Mouse (Mus musculus): ENCODE data around the gene Map4k1. TPM values are rescaled to one million over a fixed set of nuclear protein-coding genes. Genes with fewer than 3 reads are reported as not detected.

Map4k1 gene
- polyA plus RNA-seq, 1 experiment from 2014 or later, result 6.3 TPM

DNA sequence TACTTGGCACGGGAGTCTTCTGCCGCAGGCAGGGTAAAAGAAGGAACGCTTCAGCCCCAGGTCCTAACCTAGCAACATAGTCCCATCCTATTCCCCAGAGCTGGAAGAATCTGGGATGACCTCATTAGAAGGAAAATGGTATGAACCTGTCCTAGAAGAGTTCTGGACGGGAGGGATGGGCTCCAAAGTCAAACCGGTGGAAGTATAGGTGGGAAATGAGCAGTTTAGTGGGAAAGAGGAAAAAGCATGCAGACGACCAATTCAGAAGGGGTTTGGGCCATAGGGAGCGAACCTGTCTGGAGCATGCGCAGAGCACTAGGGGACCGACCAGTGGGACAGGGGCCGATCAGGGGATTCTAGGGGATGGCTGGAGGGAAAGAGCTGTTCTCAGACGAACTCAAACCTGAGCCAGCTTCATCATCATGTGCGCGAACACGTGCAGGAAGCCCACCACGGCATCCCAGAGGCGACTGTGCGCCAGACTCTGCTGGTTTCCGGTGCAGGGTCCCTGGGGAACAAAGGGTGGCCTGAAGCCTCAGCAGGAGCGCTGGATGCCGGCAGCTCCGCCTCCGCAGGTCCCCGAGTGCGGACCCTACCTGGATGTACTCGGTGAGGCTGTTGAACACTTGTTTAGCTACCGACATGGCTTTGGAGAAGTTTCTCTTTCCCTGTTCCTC lies 58.3 kb downstream of the Map4k1 start:
- H3K27me3 ChIP-seq (replicated peaks), result 0 out of 2 replicates have a peak, but pooled peaks cover 3% of the 10 kb centered on the region
- peak overlapping the region; percentile 35 for H3K4me3 ChIP-seq (replicated peaks)
- H3K36me3 ChIP-seq, result no peaks in the 10 kb centered on the region
- ATAC-seq, result peak; percentile 63
- H3K9ac ChIP-seq, result peak overlapping the region; percentile 24
- no peak overlapping the region for H3K27ac ChIP-seq
- no peaks in the 10 kb centered on the region for H3K9me3 ChIP-seq
- under 1% methylated on average over 26 of the region's 26 CpGs for WGBS
- peak overlapping the region; percentile 85 for H3K4me2 ChIP-seq (replicated peaks)
- H3K4me1 ChIP-seq (replicated peaks), result peaks cover 28% of the 10 kb centered on the region

DNA sequence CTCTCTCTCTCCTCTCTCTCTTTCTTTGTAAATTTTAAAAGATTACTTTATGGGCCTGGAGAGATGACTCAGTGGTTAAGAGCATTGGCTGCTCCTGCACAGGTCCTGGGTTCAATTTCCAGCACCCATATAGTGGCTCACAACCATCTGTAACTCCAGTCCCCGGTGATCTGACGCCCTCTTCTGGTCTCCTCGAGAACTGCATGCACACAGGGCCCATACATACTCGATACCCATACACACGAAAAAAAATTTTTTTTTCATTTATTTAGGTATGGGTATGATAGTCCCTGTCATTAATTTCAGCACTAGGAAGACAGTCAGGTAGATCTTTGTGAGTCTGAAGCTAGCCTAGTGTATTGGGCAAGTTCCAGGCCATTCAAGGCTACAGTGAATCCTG lies 59.3 kb downstream of the Map4k1 start:
- no peak overlapping the region for H3K9ac ChIP-seq
- H3K4me3 ChIP-seq (replicated peaks), result no peak overlapping the region
- H3K36me3 ChIP-seq, result no peaks in the 10 kb centered on the region
- H3K4me2 ChIP-seq (replicated peaks), result no peak overlapping the region
- no peak overlapping the region for H3K27ac ChIP-seq
- H3K27me3 ChIP-seq (replicated peaks), result 0 out of 2 replicates have a peak, but pooled peaks cover 3% of the 10 kb centered on the region
- no peak for ATAC-seq
- H3K4me1 ChIP-seq (replicated peaks), result peaks cover 32% of the 10 kb centered on the region
- WGBS, result 85% methylated on average over 5 of the region's 5 CpGs
- H3K9me3 ChIP-seq, result no peaks in the 10 kb centered on the region

DNA sequence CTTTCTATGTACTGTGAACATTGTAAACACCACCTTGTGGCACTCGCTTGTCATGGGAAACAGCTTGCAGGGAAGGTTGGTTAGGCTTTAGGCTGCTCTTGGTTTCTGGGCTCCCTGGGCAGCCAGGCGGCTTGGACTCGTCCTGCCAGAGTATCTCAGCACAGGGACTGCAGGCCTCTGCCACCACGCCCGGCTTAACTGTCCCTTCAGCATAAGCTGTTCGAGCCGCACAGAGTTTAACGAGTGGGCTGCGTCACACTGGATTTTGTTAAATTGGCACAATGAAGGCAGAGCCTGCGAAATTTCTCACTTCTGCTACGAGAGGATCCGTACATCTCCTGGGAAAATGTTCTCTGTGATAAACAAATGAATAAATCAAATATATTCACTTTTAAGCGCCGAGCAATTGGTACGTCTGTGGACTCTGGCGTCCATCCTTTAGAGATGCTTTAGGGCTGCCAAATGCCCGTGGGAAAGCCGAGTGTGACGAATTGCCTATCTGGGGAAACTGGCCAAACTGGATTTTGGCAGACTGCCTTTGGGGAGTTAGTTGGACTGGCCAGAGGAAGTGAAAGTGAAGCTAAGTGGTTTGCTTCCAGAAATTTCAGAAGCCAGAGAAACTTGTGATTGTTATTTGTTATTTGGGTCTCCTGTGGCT lies 61.3 kb downstream of the Map4k1 start:
- Histone ChIP-seq H3K36me3 (no peaks in the 10 kb centered on the region), H3K4me3 (replicated peaks) (no peak overlapping the region), H3K9me3 (no peaks in the 10 kb centered on the region), H3K9ac (no peak overlapping the region), H3K27me3 (replicated peaks) (0 out of 2 replicates have a peak, but pooled peaks cover 3% of the 10 kb centered on the region), H3K27ac (peak overlapping the region; percentile 78), H3K4me1 (replicated peaks) (peaks cover 32% of the 10 kb centered on the region), H3K4me2 (replicated peaks) (peak overlapping the region; percentile 22)
- ATAC-seq, result peak; percentile 34
- 29% methylated on average over 19 of the region's 19 CpGs for WGBS

DNA sequence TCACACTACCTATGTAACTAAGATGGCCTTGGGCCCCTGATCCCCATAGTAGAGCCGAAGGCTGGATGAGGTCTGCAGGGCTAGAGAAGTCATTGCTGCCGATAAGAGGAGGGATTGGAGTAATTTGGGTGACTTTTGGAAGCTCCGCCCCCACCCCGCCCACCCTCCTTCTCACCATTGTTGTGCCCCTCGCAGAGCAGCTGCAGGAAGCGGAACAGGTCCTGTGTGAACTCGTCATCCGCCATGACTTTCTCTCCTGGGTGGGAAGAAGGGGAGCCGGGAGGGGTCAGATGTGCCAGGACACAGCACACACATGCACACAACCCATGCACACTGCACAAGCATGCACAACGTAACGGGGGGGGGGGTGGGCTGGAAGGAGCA lies 61.8 kb downstream of the Map4k1 start:
- Histone ChIP-seq H3K4me1 (replicated peaks) (peaks cover 32% of the 10 kb centered on the region), H3K9me3 (no peaks in the 10 kb centered on the region), H3K27me3 (replicated peaks) (0 out of 2 replicates have a peak, but pooled peaks cover 3% of the 10 kb centered on the region), H3K4me2 (replicated peaks) (peak overlapping the region; percentile 22), H3K9ac (no peak overlapping the region), H3K36me3 (no peaks in the 10 kb centered on the region), H3K27ac (peak overlapping the region; percentile 64), H3K4me3 (replicated peaks) (no peak overlapping the region)
- WGBS, result 40% methylated on average over 11 of the region's 11 CpGs
- 0 out of 2 replicates have a peak, but pooled peaks have one; percentile 1 for ATAC-seq

DNA sequence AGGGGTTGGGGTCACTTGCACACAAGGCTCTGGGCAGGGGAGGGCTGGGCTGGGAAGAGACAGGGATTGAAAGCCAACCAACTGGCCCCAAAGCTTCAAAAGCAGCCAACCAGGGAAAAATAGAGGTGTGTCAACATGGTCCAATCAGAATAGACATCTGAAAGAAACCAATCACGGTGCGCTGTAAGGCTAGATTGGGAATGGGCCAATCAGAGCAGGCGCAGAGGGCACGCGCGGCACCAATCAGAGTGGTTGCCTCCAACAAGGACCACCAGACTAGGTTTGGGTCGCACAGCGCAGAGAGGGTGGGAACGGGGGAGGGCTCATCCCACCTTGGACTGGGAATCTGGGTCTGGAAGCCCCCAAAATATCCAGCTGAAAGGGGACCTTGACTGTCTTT lies 62.5 kb downstream of the Map4k1 start:
- no peak for ATAC-seq
- H3K4me2 ChIP-seq (replicated peaks), result no peak overlapping the region
- no peak overlapping the region for H3K27ac ChIP-seq
- H3K27me3 ChIP-seq (replicated peaks), result 0 out of 2 replicates have a peak, but pooled peaks cover 3% of the 10 kb centered on the region
- H3K36me3 ChIP-seq, result no peaks in the 10 kb centered on the region
- no peaks in the 10 kb centered on the region for H3K9me3 ChIP-seq
- H3K4me1 ChIP-seq (replicated peaks), result peaks cover 32% of the 10 kb centered on the region
- no peak overlapping the region for H3K9ac ChIP-seq
- H3K4me3 ChIP-seq (replicated peaks), result no peak overlapping the region
- 60% methylated on average over 9 of the region's 9 CpGs for WGBS

DNA sequence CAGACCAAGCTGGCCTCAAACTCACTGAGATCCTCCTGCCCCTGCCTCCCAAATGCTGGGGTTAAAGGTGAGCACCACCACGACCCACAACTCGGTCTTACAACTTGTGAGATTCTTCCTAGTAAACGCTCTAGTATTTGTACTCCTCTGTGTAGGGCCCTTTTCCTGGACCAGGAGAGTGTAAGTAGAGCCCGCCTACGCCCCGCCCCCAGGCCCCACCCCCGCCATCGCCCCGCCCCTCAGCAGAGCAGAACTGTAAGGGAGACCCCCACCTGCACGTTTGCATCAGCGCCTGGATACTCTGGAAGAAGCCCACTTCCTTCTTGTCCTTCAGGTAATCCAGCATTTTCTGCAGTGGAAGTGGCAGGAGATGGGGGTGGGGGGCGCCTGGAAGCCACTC lies 64.7 kb downstream of the Map4k1 start:
- H3K27ac ChIP-seq, result no peak overlapping the region
- H3K27me3 ChIP-seq (replicated peaks), result 0 out of 2 replicates have a peak, but pooled peaks cover 3% of the 10 kb centered on the region
- H3K4me2 ChIP-seq (replicated peaks), result no peak overlapping the region
- 5% methylated on average over 12 of the region's 12 CpGs for WGBS
- H3K9me3 ChIP-seq, result no peaks in the 10 kb centered on the region
- H3K9ac ChIP-seq, result no peak overlapping the region
- H3K4me1 ChIP-seq (replicated peaks), result peaks cover 24% of the 10 kb centered on the region
- H3K36me3 ChIP-seq, result no peaks in the 10 kb centered on the region
- no peak; the same call in 1 of the 2 replicates for ATAC-seq
- H3K4me3 ChIP-seq (replicated peaks), result no peak overlapping the region

DNA sequence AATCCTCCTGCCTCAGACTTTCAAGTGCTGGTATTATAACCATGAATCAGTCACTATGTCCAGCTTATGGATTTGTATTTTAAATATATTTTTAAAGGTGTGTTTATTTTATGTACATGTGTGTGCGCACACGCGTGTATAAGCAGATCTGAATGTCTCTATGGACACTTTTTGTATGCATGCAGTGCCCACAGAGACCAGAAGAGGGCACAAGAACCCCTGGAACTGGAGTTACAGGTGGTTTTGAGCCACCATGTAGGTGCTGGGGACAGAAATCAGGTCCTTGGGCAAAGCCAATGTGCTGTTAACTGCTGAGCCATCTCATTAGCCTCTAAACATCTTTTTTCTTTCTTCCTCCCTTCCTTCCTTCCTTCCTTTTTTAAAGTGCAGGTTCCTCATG lies 66.2 kb downstream of the Map4k1 start:
- H3K27ac ChIP-seq, result no peak overlapping the region
- 78% methylated on average over 3 of the region's 3 CpGs for WGBS
- H3K9me3 ChIP-seq, result no peaks in the 10 kb centered on the region
- H3K4me2 ChIP-seq (replicated peaks), result no peak overlapping the region
- no peak overlapping the region for H3K9ac ChIP-seq
- no peak for ATAC-seq
- H3K4me3 ChIP-seq (replicated peaks), result no peak overlapping the region
- H3K4me1 ChIP-seq (replicated peaks), result peaks cover 28% of the 10 kb centered on the region
- H3K27me3 ChIP-seq (replicated peaks), result peaks cover 16% of the 10 kb centered on the region
- no peaks in the 10 kb centered on the region for H3K36me3 ChIP-seq

DNA sequence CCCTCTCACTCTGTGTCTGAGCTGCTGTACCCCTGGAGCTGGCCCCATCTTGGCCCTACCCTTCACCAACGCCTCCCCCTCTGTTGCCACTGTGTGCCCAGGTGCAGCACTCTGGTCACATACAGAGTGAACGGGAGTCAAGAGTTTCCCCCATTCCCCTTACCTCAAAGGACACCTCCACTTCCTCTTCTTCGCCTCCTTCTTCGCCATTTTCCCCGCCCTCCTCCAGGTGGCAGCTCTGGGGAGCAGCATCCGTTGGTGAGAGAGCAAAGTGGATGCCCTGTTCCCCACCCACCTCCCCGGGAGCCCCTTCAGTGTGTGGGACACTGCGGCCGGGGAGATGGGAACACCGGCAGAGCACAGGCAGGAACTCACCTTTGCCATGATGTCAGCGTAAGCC lies 66.8 kb downstream of the Map4k1 start:
- no peak overlapping the region for H3K9ac ChIP-seq
- no peak for ATAC-seq
- 82% methylated on average over 11 of the region's 11 CpGs for WGBS
- H3K4me3 ChIP-seq (replicated peaks), result no peak overlapping the region
- H3K36me3 ChIP-seq, result no peaks in the 10 kb centered on the region
- H3K9me3 ChIP-seq, result no peaks in the 10 kb centered on the region
- H3K4me2 ChIP-seq (replicated peaks), result no peak overlapping the region
- H3K27ac ChIP-seq, result no peak overlapping the region
- H3K27me3 ChIP-seq (replicated peaks), result peaks cover 21% of the 10 kb centered on the region
- H3K4me1 ChIP-seq (replicated peaks), result peaks cover 24% of the 10 kb centered on the region; the same call in 1 of the 2 replicates

DNA sequence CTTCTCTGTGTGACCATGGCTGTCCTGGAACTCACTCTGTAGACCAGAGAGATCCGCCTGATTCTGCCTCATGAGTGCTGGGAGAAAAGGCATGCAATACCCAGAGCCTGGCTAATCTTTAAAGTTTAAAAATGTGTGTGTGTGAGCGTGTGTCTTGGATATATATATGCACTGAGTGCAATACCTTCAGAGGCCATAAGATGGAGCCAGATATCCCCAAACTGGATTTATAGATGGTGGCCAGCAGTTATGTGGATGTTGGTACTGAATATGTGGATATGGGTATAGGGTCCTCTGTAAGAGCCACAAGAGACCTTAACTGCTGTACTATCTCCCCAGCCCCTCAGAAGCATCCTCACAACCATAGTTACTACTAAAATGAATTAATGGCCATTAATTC lies 68.9 kb downstream of the Map4k1 start:
- no peak overlapping the region for H3K27ac ChIP-seq
- H3K9me3 ChIP-seq, result no peaks in the 10 kb centered on the region
- H3K4me3 ChIP-seq (replicated peaks), result no peak overlapping the region
- WGBS, result 28% methylated on average over 2 of the region's 2 CpGs
- no peak overlapping the region for H3K9ac ChIP-seq
- H3K27me3 ChIP-seq (replicated peaks), result peaks cover 30% of the 10 kb centered on the region
- no peak for ATAC-seq
- H3K36me3 ChIP-seq, result no peaks in the 10 kb centered on the region
- H3K4me1 ChIP-seq (replicated peaks), result 0 out of 2 replicates have a peak, but pooled peaks cover 8% of the 10 kb centered on the region
- no peak overlapping the region for H3K4me2 ChIP-seq (replicated peaks)

DNA sequence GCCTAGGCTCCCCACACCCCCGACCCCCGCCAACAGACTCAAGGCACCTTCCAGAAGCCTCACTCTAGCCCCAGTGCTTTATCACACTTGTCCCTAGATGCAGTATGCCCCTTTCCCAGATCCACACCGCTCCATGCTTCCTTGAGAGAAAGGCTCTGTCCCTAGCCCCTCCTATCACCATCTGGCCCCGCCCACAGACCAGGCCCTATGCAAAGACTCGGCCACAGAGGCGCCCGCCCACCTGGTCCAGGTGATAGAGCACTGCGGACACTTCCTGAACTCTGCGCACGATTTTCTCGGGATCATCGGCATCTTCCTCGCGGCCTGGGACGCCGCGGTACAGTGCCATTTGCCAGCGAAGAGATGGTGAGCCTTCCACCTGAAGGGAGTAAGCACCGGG lies 71.0 kb downstream of the Map4k1 start:
- H3K4me1 ChIP-seq (replicated peaks), result 0 out of 2 replicates have a peak, but pooled peaks cover 8% of the 10 kb centered on the region
- H3K9me3 ChIP-seq, result no peaks in the 10 kb centered on the region
- no peak overlapping the region for H3K27ac ChIP-seq
- WGBS, result 4% methylated on average over 19 of the region's 19 CpGs
- 0 out of 2 replicates have a peak overlapping the region, but pooled peaks have one; percentile 6 for H3K4me3 ChIP-seq (replicated peaks)
- H3K27me3 ChIP-seq (replicated peaks), result peaks cover 30% of the 10 kb centered on the region
- H3K36me3 ChIP-seq, result no peaks in the 10 kb centered on the region
- H3K9ac ChIP-seq, result no peak overlapping the region
- peak overlapping the region; percentile 51 for H3K4me2 ChIP-seq (replicated peaks)
- ATAC-seq, result peak; percentile 81

Measured in intestine, embryonic 15.5 days (tissue).